Mouse (Mus musculus) embryonic facial prominence, embryonic 10.5 days (tissue): ENCODE data around the gene Exph5. TPM values are rescaled to one million over a fixed set of nuclear protein-coding genes. Genes with fewer than 3 reads are reported as not detected.
A peak's percentile ranks its signal among the peaks of the same experiment; 100 is the strongest.

Source experiments
- DNase-seq: peaks from one replicate; pipeline ENCODE4 v3.0.0-alpha.2; 2017; ENCODE audit warnings: low spot score
- H3K27ac ChIP-seq: fragments of 300-500 bp; sonication (generic); replicated peaks from 2 replicates; pipeline ENCODE4 v1.5.1; 2016; ENCODE audit warnings: mild to moderate bottlenecking
- H3K27me3 ChIP-seq: fragments of 300-500 bp; sonication (generic); replicated peaks from 2 replicates; pipeline ENCODE4 v1.6.1; 2016; ENCODE audit warnings: low read depth, mild to moderate bottlenecking; ENCODE audit not compliant: poor library complexity, severe bottlenecking
- H3K36me3 ChIP-seq: fragments of 300-500 bp; sonication (generic); replicated peaks from 2 replicates; pipeline ENCODE4 v1.6.1; 2016; ENCODE audit warnings: mild to moderate bottlenecking, moderate library complexity
- H3K4me1 ChIP-seq: fragments of 300-500 bp; sonication (generic); 2 replicates; pipeline ENCODE4 v1.6.1; 2016
- H3K4me3 ChIP-seq: fragments of 300-500 bp; sonication (generic); 2 replicates; pipeline ENCODE4 v1.5.1; 2016; ENCODE audit warnings: mild to moderate bottlenecking, moderate library complexity
- H3K9me3 ChIP-seq: fragments of 300-500 bp; sonication (generic); 2 replicates; pipeline ENCODE4 v1.6.1; 2016; ENCODE audit warnings: mild to moderate bottlenecking
- WGBS: fragments of 180-500 bp; shearing (Covaris S2); methylation state at CpG from one replicate; pipeline ENCODE4 v1.1.7; 2016; 5-methylcytosine and 5-hydroxymethylcytosine counted together
- polyA plus RNA-seq: library from polyadenylated mRNA; unstranded; fragments of >200 nt; fragmentation: Nextera tagmentation; extraction: Ambion mirVana; gene quantifications from 2 replicates; pipeline ENCODE4 v1.2.1, GENCODE M21; 2016

The Exph5 gene
- polyA plus RNA-seq, 1 experiment from 2014 or later = 1.7 TPM

DNA sequence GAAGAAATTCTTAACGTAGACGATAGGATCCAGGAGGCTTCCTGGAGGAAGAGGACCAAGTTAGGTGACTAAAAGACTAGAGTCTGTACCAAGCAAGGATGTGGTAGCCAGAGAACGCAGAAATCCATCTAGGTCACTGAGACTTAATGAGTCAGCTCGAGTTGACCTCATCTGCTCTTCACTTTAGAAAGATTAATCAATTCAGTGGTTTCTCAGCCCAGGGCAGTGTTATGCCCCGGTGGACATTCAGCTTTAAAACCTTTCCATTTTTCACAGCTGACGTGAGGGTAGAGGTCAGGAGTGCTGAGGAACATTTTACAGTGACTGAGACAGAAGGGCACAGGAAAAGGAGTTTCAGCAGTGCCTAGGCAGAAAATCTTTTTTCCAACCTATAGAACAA, 44.9 kb downstream of the Exph5 start:
- DNase-seq = no peak
- Histone ChIP-seq H3K27ac (no peak overlapping the region), H3K9me3 (no peaks in the 10 kb centered on the region), H3K4me1 (no peaks in the 10 kb centered on the region), H3K36me3 (no peaks in the 10 kb centered on the region), H3K4me3 (no peak overlapping the region), H3K27me3 (peaks cover 6% of the 10 kb centered on the region)
- 77% methylated on average over 6 of the region's 6 CpGs for WGBS

DNA sequence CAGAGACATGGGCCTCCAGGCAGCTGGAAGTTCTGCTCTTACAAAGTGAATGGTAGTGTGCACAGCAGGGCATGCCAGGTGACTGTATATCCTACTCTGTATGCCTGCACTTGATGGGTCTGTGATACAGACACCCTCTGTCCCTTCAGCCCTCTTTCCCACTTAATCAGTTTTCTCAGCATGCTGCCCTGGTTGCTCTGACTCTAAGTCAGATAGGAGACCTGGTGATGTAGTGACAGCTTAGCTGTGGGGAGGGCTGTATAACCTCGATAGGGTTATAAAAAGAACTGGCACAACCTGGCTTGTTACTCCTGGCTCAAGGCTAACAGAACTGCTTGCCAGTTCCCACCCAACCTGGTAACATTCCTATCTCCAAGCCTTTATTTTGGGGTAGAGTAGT, 47.7 kb downstream of the Exph5 start:
- Histone ChIP-seq H3K27me3 (no peaks in the 10 kb centered on the region), H3K27ac (no peak overlapping the region), H3K9me3 (no peaks in the 10 kb centered on the region), H3K4me3 (no peak overlapping the region), H3K36me3 (no peaks in the 10 kb centered on the region), H3K4me1 (no peaks in the 10 kb centered on the region)
- WGBS = 81% methylated on average over 1 of the region's 1 CpGs
- no peak for DNase-seq

DNA sequence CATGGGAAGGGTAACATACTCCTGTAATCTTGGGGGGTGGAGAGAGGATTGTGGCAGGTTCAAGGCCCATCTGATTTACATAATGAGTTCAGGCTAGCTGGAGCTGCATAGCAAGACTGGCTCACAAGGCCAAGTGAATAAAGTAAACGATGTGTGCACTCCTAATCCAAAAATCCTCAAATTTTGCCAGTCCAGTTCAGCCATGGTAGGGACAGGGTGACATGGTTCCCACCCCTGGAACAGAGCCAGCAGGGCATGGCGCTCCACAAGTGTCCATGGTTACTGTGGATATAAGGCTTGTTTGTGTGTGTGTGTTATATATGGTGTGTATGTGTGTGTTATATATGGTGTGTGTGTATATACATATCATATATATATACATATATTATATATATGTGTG, 48.9 kb downstream of the Exph5 start:
- H3K4me1 ChIP-seq = no peaks in the 10 kb centered on the region
- WGBS = 89% methylated on average over 2 of the region's 2 CpGs
- H3K9me3 ChIP-seq = no peaks in the 10 kb centered on the region
- DNase-seq = no peak
- no peaks in the 10 kb centered on the region for H3K36me3 ChIP-seq
- no peak overlapping the region for H3K27ac ChIP-seq
- no peak overlapping the region for H3K4me3 ChIP-seq
- no peaks in the 10 kb centered on the region for H3K27me3 ChIP-seq

DNA sequence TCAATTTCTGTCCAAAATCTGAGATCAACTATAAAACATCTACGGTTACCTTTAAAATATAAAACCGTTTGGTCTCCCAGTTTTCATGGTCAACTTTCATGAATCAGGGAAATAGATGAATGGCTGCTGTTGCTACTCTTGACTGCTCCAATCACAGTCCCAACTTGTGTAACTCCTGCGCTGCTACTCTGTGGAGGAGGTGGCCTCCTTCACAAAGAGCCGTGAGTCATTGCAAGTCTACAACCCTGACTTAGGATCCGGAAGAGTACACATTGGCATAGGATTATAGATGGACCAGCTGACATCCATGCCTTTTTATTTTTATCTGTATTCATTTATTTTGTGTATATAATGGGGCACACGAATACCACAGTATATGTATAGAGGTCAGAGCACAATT, 50.4 kb downstream of the Exph5 start:
- H3K4me3 ChIP-seq = no peak overlapping the region

DNA sequence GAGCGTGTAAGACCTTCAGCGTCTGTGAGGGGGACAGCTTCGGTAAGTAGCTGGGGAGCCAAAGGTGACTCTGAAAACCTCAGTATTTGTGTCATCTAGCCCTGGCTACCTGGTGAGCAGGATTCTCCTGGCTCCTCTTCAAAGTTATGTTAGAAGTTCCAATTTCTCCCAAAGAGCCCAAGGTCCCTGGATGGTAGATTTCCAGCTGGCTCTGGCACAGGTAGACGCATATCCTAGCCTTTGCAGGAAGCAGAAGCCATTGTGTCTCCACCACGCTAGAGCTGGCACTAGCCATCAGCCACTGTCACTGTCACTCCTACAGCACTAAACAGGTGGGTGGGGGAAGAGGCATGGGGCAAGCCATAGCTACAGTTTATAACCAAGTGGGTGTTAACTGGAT, 51.7 kb downstream of the Exph5 start:
- DNase-seq = no peak
- 90% methylated on average over 5 of the region's 5 CpGs for WGBS

More for the DNA sequence above, 50.4 kb downstream of the Exph5 start:
- no peaks in the 10 kb centered on the region for H3K27me3 ChIP-seq
- H3K4me1 ChIP-seq = peaks cover 4% of the 10 kb centered on the region; the same call in 1 of the 2 replicates
- no peak for DNase-seq
- H3K36me3 ChIP-seq = no peaks in the 10 kb centered on the region
- H3K9me3 ChIP-seq = no peaks in the 10 kb centered on the region
- 90% methylated on average over 6 of the region's 6 CpGs for WGBS
- no peak overlapping the region for H3K27ac ChIP-seq

DNA sequence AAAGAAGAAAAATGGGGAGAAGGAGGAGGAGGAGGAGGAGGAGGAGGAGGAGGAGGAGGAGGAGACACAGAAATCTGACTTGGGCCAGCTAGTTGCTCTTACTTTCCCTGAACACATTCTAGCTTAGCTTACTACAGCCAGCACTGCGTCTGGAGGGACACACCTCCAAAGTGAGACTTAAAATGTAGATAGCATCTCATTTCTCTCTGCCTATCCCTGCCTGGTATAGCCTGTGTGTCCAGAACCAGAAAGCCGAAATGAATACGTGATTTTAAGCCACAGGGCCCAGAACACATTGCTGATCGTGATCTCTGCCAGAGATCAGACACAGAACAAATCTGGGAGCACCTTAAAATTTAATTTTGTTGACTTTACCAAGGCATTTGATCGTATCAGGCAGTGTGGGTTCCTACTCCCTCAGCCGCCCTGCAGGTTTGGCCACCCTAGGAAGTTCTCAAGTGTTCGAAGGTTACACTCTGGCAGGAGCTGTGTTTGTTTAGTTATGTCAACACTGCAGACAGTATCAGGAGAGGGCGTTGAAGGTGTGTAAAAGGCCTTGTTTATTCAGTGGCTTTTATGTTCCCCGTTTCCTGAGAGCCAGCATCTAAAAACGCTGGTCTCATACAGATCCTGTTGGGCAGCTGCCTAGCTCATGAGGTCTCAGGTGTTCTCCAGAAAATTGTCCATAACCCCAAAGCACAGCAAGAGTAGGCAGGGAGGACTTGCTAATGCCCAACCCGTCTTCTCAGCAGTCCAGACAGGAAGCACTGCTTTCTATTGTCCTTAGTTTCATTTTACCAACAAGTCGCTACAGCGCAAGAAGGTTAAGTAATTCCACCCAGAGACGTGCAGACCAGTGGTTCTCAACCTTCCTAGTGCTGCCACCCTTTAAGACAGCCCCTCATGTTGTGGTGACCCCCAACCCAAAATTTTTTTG, 55.0 kb downstream of the Exph5 start:
- DNase-seq = peak; percentile 10
- 59% methylated on average over 14 of the region's 14 CpGs for WGBS
- H3K27me3 ChIP-seq = no peaks in the 10 kb centered on the region
- H3K4me3 ChIP-seq = no peak overlapping the region
- no peak overlapping the region for H3K27ac ChIP-seq
- peaks cover 4% of the 10 kb centered on the region; the same call in 1 of the 2 replicates for H3K4me1 ChIP-seq
- no peaks in the 10 kb centered on the region for H3K36me3 ChIP-seq
- no peaks in the 10 kb centered on the region for H3K9me3 ChIP-seq

More for the DNA sequence above, 51.7 kb downstream of the Exph5 start:
- Histone ChIP-seq H3K9me3 (no peaks in the 10 kb centered on the region), H3K36me3 (no peaks in the 10 kb centered on the region), H3K27me3 (no peaks in the 10 kb centered on the region), H3K27ac (no peak overlapping the region), H3K4me3 (no peak overlapping the region), H3K4me1 (peaks cover 4% of the 10 kb centered on the region; the same call in 1 of the 2 replicates)

DNA sequence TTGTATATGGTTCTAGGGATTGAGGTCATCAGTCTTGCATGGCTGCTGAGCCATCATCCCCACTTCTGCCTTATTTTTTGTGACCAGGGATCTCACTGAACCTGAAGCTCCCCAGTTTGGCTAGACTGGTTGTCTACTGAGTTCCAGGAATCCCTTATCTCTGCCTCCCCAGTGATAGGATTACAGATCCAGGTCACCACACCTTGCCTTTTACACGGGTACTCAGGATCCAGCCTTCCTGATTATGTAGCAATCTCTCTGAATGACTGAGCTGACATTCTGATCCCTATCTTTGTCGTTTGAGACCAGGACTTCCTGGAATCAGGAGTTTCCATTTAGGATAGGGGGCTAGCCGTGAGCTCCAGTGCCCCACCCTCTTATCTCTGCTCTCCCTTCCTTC, 69.9 kb downstream of the Exph5 start:
- Histone ChIP-seq H3K27ac (no peak overlapping the region), H3K4me1 (no peaks in the 10 kb centered on the region), H3K9me3 (no peaks in the 10 kb centered on the region), H3K36me3 (no peaks in the 10 kb centered on the region), H3K27me3 (no peaks in the 10 kb centered on the region), H3K4me3 (no peak overlapping the region)
- 69% methylated on average over 3 of the region's 3 CpGs for WGBS
- no peak for DNase-seq

DNA sequence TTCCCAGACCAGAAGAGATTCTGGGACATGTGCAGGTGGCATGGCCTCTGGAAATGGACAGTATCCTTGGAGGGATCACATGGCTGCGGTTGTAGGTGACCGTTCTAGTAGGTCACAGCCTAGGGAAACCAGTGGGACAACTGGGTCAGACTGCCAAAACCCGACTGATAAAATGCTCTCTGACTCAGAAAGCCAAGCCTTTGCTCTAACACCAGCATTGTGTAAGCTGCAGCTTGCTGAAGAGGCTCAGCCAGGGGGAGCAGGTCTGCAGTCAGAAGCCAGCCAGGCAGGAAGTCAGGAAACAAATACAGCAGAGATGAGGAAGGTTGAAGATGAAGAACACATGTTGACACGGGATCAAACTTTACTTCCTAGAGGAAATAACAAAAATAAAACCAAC, 74.4 kb downstream of the Exph5 start:
- no peak overlapping the region for H3K4me3 ChIP-seq
- H3K36me3 ChIP-seq = no peaks in the 10 kb centered on the region
- H3K27ac ChIP-seq = no peak overlapping the region
- no peaks in the 10 kb centered on the region for H3K27me3 ChIP-seq
- no peaks in the 10 kb centered on the region for H3K9me3 ChIP-seq
- 80% methylated on average over 4 of the region's 4 CpGs for WGBS
- no peak for DNase-seq
- no peaks in the 10 kb centered on the region for H3K4me1 ChIP-seq

DNA sequence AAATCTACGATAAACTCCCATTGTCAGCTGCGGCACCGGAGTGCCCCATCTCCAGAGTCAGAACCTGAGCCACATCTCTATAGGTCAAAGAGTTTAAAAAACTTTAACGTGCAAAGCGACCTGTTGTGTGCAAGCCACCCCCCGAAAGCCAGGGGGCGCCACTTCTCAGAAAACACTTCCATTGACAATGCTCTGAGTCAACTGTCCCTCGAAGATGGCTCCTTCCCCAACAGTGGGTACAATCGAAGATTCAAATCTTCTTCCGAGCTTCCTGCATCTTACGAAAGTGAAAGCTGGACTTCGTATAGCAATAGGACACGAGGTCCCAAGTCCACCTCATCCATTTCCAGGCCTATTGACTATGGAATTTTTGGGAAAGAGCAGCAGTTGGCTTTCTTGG, 75.3 kb downstream of the Exph5 start:
- Histone ChIP-seq H3K27ac (no peak overlapping the region), H3K4me3 (no peak overlapping the region), H3K36me3 (no peaks in the 10 kb centered on the region), H3K9me3 (no peaks in the 10 kb centered on the region), H3K4me1 (no peaks in the 10 kb centered on the region), H3K27me3 (no peaks in the 10 kb centered on the region)
- 85% methylated on average over 13 of the region's 13 CpGs for WGBS
- DNase-seq = no peak

DNA sequence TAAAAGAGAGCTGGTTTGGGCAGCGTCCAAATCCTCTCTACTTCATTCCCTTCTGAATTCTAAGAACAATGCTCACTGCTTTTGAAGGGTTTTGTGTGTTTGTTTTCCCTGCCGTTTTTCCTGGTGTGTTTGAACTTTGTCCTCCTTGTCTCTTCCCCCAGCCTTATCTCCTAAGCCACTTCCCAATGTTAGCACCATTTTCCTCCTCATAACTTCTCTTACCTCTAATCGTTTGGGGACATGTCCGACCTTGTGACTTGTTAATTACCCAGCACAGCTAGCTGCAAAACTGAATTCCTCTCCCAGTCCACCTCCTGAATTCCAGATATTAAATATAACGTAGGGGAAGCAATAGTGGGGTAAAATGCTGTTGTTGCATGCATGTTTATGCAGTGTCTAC, 76.1 kb downstream of the Exph5 start:
- Histone ChIP-seq H3K27me3 (no peaks in the 10 kb centered on the region), H3K27ac (no peak overlapping the region), H3K9me3 (no peaks in the 10 kb centered on the region), H3K4me3 (no peak overlapping the region), H3K36me3 (no peaks in the 10 kb centered on the region), H3K4me1 (no peaks in the 10 kb centered on the region)
- no peak for DNase-seq
- 68% methylated on average over 5 of the region's 5 CpGs for WGBS

DNA sequence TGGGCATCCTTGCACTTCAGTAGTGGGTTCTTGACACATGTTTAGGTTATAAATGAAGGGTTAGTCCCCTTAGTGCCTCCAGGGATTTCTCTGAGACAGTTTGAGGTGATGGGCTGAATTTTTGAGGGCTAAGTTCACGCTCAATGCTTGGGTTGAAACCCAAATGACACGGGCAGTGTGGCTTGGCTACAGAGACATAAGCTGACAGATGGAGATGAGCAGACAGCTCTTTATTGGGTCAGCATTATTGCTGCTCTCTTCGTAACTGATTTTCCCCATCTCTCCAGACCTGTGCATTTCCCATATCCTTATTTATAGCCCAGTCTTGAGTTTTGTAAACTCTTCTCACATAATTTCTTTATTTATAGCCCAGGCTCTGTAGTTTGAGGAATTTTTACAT, 76.7 kb downstream of the Exph5 start:
- H3K4me1 ChIP-seq = no peaks in the 10 kb centered on the region
- no peak overlapping the region for H3K27ac ChIP-seq
- WGBS = 77% methylated on average over 3 of the region's 3 CpGs
- no peak for DNase-seq
- no peaks in the 10 kb centered on the region for H3K36me3 ChIP-seq
- H3K27me3 ChIP-seq = no peaks in the 10 kb centered on the region
- no peak overlapping the region for H3K4me3 ChIP-seq
- H3K9me3 ChIP-seq = no peaks in the 10 kb centered on the region

DNA sequence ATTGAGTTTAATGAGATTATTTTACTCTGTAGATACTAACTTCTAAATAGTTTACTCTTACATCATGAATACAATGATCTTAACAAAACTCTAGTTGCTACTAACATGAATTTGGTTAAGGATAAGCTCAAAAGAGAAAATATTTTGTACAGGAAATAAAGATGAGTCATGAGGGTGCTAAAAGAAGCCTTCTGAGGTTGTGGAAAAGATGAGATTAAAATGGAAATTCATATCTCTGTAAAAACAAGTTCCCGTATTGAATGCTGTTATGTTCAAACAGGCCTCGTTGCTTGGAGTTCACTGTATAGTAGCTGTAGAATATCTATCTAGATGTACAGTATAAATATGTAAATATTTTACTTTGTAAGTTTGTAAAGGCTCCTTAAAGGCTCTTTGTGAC, 79.1 kb downstream of the Exph5 start:
- 85% methylated on average over 2 of the region's 2 CpGs for WGBS
- no peak overlapping the region for H3K27ac ChIP-seq
- DNase-seq = no peak

DNA sequence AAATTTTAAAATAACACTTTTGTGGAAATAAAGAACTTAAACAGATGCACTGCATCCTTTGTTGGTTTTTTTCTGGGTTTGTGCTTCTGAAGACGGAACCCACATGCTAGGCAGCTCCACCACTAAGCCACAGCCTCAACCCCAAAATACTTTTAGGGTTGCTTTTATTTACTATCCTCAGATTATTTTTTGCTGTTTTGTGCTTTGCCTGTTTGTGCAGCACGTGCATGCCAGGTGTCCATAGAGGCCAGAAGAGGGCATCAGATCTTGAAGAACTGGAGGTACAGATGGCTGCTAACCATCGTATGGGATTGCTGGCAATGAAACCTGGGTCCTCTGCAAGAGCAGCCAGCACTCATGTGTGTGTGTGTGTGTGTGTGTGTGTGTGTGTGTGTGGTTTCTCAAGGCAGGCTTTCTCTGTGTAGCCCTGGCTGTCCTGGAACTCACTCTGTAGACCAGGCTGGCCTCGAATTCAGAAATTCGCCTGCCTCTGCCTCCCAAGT, 79.7 kb downstream of the Exph5 start:
- Histone ChIP-seq H3K4me1 (peaks cover 9% of the 10 kb centered on the region), H3K9me3 (no peaks in the 10 kb centered on the region), H3K36me3 (no peaks in the 10 kb centered on the region), H3K4me3 (no peak overlapping the region), H3K27me3 (no peaks in the 10 kb centered on the region), H3K27ac (no peak overlapping the region)
- no peak for DNase-seq
- 85% methylated on average over 5 of the region's 5 CpGs for WGBS

More for the DNA sequence above, 79.1 kb downstream of the Exph5 start:
- Histone ChIP-seq H3K4me3 (no peak overlapping the region), H3K9me3 (no peaks in the 10 kb centered on the region), H3K27me3 (no peaks in the 10 kb centered on the region), H3K4me1 (peaks cover 9% of the 10 kb centered on the region), H3K36me3 (no peaks in the 10 kb centered on the region)
